Mouse (Mus musculus) ES-E14 (cell line): Measurements from ENCODE around the gene Myg1. TPM values are rescaled to one million over a fixed set of nuclear protein-coding genes. Genes with fewer than 3 reads are reported as not detected.
A peak's percentile ranks its signal among the peaks of the same experiment; 100 is the strongest.

ENCODE experiments used
- DNase-seq: peaks from one replicate; pipeline ENCODE4 v3.0.0-alpha.2; 2013; ENCODE audit warnings: low read depth, low spot score
- H3K27ac ChIP-seq: 2 replicates; pipeline ENCODE4 v1.5.1; 2012; ENCODE audit warnings: low read depth, mild to moderate bottlenecking, low read length, moderate library complexity, mixed read lengths; ENCODE audit not compliant: poor library complexity, insufficient read depth, severe bottlenecking
- H3K36me3 ChIP-seq: 2 replicates; pipeline ENCODE4 v1.6.1; 2012; ENCODE audit warnings: mild to moderate bottlenecking, low read length, moderate library complexity, mixed read lengths; ENCODE audit not compliant: control insufficient read depth, poor library complexity, insufficient read depth, severe bottlenecking
- H3K4me1 ChIP-seq, 2 experiments: fragments of 150-350 bp in 1 of 2; sonication (generic) in 1 of 2; 2 replicates each; pipeline ENCODE4 v1.6.1; 2012; ENCODE audit warnings: low read length in 2 of 2, mild to moderate bottlenecking in 1 of 2, mixed read lengths in 1 of 2; ENCODE audit not compliant: control insufficient read depth in 2 of 2, insufficient read depth in 2 of 2, poor library complexity in 1 of 2
- H3K4me3 ChIP-seq, 2 experiments: fragments of 150-350 bp in 1 of 2; sonication (generic) in 1 of 2; 2 replicates each; pipeline ENCODE4 v1.5.1; 2012; ENCODE audit warnings: low read length in 2 of 2, low read depth in 1 of 2, mild to moderate bottlenecking in 1 of 2, mixed read lengths in 1 of 2; ENCODE audit not compliant: insufficient read depth in 1 of 2, poor library complexity in 1 of 2, severe bottlenecking in 1 of 2
- H3K9ac ChIP-seq: 2 replicates; pipeline ENCODE4 v1.6.1; 2012; ENCODE audit warnings: low read depth, mild to moderate bottlenecking, low read length, mixed read lengths; ENCODE audit not compliant: poor library complexity, insufficient read depth, severe bottlenecking
- H3K9me3 ChIP-seq: fragments of 150-350 bp; sonication (generic); 2 replicates; pipeline ENCODE4 v1.6.1; 2012; ENCODE audit warnings: low read depth, mild to moderate bottlenecking, low read length; ENCODE audit not compliant: control insufficient read depth, insufficient read depth
- CHD2 ChIP-seq: IDR thresholded peaks from 2 replicates; pipeline ENCODE4 v1.6.1; 2014; ENCODE audit warnings: mild to moderate bottlenecking, low read depth, low read length, inconsistent platforms
- HCFC1 ChIP-seq: IDR thresholded peaks from 2 replicates; pipeline ENCODE4 v1.6.1; 2012; ENCODE audit warnings: low read length, inconsistent platforms, borderline replicate concordance; ENCODE audit not compliant: insufficient read depth
- MAFK ChIP-seq: IDR thresholded peaks from 2 replicates; pipeline ENCODE4 v1.6.1; 2014; ENCODE audit warnings: mild to moderate bottlenecking, low read depth, low read length, inconsistent platforms; ENCODE audit not compliant: insufficient read depth
- ZC3H11A ChIP-seq: IDR thresholded peaks from 2 replicates; pipeline ENCODE4 v1.6.1; 2012; ENCODE audit warnings: low read depth, mild to moderate bottlenecking, inconsistent platforms, low read length, borderline replicate concordance
- ZNF384 ChIP-seq: IDR thresholded peaks from 2 replicates; pipeline ENCODE4 v1.6.1; 2012; ENCODE audit warnings: low read depth, low read length, inconsistent platforms
- in situ Hi-C, 2 experiments: fragments of 600-800 bp; cut with MboI; formaldehyde crosslinking; loops; one replicate each; pipeline ENCODE4 v1.15.1; 2025; ENCODE audit warnings: low sequenced_read_pairs in 2 of 2, inconsistent platforms in 1 of 2; ENCODE audit not compliant: unreplicated experiment in 2 of 2
- total RNA-seq: library from RNA; depleted of rRNA; stranded (reverse); fragments of 300-350 nt; gene quantifications from 2 replicates; pipeline ENCODE4 v1.2.3, GENCODE M21; 2012

Myg1 gene
- total RNA-seq, 1 experiment, result 109 TPM

- TF ChIP-seq MAFK (no peak), HCFC1 (peak; percentile 97)
- DNase-seq, result peak; percentile 94
- H3K9ac ChIP-seq, result peak within 1 kb of the TSS; percentile 87
- peaks cover 15% of the 10 kb centered on the region for H3K36me3 ChIP-seq
- H3K27ac ChIP-seq, result peak within 1 kb of the TSS; percentile 2; the same call in 1 of the 2 replicates
- H3K4me3 ChIP-seq, result peak within 1 kb of the TSS; percentile 77 to 96
- H3K9me3 ChIP-seq, result no peaks in the 10 kb centered on the region
- H3K4me1 ChIP-seq, result peaks cover 0 to 2% of the 10 kb centered on the region in 2 experiments; a peak in 2 of 4 replicates
- in situ Hi-C loops, result no loop called here
Observed at GRCm38 (mm10) chr15:102295633-102296367, 35.7 kb upstream of the Myg1 start, which contains the start of gene Espl1. TSS of gene Espl1 (plus strand) at chr15:102296266.

- no peak for DNase-seq
- Histone ChIP-seq H3K9ac (peak overlapping the region; percentile 87), H3K27ac (peak overlapping the region; percentile 2; the same call in 1 of the 2 replicates), H3K4me3 (peak overlapping the region; percentile 77 to 96), H3K4me1 (peaks cover 0 to 2% of the 10 kb centered on the region in 2 experiments; a peak in 2 of 4 replicates), H3K36me3 (peaks cover 18% of the 10 kb centered on the region), H3K9me3 (no peaks in the 10 kb centered on the region)
- in situ Hi-C loops, result no loop called here
- TF ChIP-seq MAFK (no peak), ZNF384 (no peak), HCFC1 (no peak)
Observed at GRCm38 (mm10) chr15:102296368-102297006, 35.0 kb upstream of the Myg1 start.

DNA sequence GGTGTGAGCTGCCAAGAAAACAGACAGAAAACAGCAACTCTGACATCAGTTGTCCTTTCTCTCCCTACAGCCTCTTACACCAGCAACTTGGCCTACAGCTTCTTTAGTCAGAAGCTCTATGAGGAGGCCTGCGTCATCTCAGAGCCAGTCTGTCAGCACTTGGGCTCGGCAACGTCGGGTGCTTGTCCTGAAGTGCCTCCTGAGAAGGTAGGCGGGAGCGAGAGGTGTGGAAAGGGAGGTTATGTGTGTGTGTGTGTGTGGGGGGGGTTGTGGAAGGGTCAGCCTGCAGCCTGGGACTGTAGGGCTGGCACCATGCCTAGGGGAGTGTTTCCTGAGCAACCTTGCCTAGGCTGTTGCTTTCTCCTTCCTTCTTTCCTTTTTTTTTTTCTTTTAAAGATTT is 29.0 kb upstream of the Myg1 start:
- no peak for DNase-seq
- Histone ChIP-seq H3K4me1 (no peaks in the 10 kb centered on the region; a peak in 1 of 4 replicates), H3K27ac (no peak overlapping the region), H3K9ac (no peak overlapping the region), H3K36me3 (peaks cover 58% of the 10 kb centered on the region), H3K9me3 (no peaks in the 10 kb centered on the region), H3K4me3 (no peak overlapping the region)
- in situ Hi-C loops, result loop anchor here in 1 of 2 experiments (10.0 kb wide), 1 partner anchor 182 kb away; no protein-coding TSS in a partner anchor
- TF ChIP-seq ZNF384, result no peak
- no peak for TF ChIP-seq HCFC1
- TF ChIP-seq CHD2, result no peak
- TF ChIP-seq MAFK, result no peak
- TF ChIP-seq ZC3H11A, result no peak

DNA sequence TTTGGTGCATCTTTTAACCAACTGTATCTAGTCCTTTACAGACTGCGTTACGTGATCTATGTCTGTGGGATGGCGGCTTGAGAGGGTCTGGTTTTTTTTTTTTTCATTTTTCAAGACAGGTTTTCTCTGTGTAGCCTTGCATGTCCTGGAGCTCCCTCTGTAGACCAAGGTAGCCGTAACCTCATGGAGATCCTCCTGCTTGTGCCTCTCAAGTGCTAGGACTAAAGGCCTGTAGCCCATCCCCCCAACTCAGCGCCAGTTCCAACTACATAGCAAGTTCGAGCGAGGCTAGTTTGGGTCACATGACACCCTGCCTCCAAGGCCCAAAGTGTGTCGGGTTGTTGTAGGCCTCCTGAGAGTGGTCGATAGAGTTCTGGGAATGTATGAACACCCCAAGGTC is 22.8 kb upstream of the Myg1 start:
- no peak overlapping the region for H3K27ac ChIP-seq
- no peak for DNase-seq
- H3K9me3 ChIP-seq, result no peaks in the 10 kb centered on the region
- no peaks in the 10 kb centered on the region for H3K4me1 ChIP-seq
- in situ Hi-C loops, result loop anchor here in 1 of 2 experiments (10.0 kb wide), 1 partner anchor 176 kb away; no protein-coding TSS in a partner anchor
- peaks cover 58% of the 10 kb centered on the region for H3K36me3 ChIP-seq
- no peak overlapping the region for H3K4me3 ChIP-seq
- H3K9ac ChIP-seq, result no peak overlapping the region
- no peak for TF ChIP-seq MAFK
- TF ChIP-seq CHD2, result no peak
- TF ChIP-seq HCFC1, result no peak
